Mouse (Mus musculus) bone marrow macrophage, adult 2 months (primary cell): Measurements from ENCODE around the gene Atp6v0a4.

Source experiments
- CTCF ChIP-seq: IDR thresholded peaks from 2 replicates; pipeline ENCODE4 v1.5.1; 2012; ENCODE audit warnings: low read depth, mild to moderate bottlenecking, low read length, moderate library complexity
- POLR2A ChIP-seq: IDR thresholded peaks from 2 replicates; pipeline ENCODE4 v1.6.1; 2012; ENCODE audit warnings: mild to moderate bottlenecking, low read depth, low read length, borderline replicate concordance

DNA sequence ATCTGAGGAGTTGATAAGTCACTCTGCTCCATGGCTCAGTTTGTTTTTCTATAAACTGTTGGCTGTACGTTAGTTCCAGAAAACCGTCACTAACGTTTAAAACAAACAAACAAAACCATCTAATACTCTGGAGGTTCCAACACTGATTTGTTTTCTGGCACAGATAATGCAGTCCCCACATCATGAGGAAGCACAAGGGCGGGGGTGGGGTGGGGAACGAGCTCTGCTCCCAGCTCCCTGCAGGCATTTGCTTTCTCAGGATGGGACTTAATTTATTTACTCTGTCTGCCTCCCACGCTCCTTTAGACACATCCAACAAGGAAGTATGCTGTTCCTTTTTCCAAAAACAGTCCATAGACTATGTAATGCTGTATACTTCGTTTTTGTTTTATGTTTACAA is 101.1 kb downstream of the Atp6v0a4 start:
- no peak for TF ChIP-seq POLR2A
- no peak for TF ChIP-seq CTCF
